Mouse (Mus musculus) forebrain, embryonic 16.5 days (tissue): ENCODE data around the gene Cplx1. TPM values are rescaled to one million over a fixed set of nuclear protein-coding genes. Genes with fewer than 3 reads are reported as not detected.
"Not testable (repeated sequence)": the region's sequence is repeated elsewhere in the genome, so short reads cannot be mapped to it uniquely, and the experiment has no call there.

ENCODE experiments used
- ATAC-seq: fragments of 200-750 bp; cut with Nextera tagmentation; 2 replicates; pipeline ENCODE4 v1.8.0; 2017; ENCODE audit warnings: mild to moderate bottlenecking, moderate library complexity
- H3K27ac ChIP-seq: fragments of 300-500 bp; sonication (generic); 2 replicates; pipeline ENCODE4 v1.5.1; 2014; ENCODE audit warnings: low read length, control low read depth
- H3K27me3 ChIP-seq: fragments of 300-500 bp; sonication (generic); replicated peaks from 2 replicates; pipeline ENCODE4 v1.6.1; 2014; ENCODE audit warnings: low read length; ENCODE audit not compliant: control insufficient read depth, insufficient read depth
- H3K36me3 ChIP-seq: fragments of 300-500 bp; sonication (generic); 2 replicates; pipeline ENCODE4 v1.6.1; 2014; ENCODE audit not compliant: control insufficient read depth, insufficient read depth
- H3K4me1 ChIP-seq: fragments of 300-500 bp; sonication (generic); replicated peaks from 2 replicates; pipeline ENCODE4 v1.6.1; 2014; ENCODE audit warnings: low read length; ENCODE audit not compliant: control insufficient read depth, insufficient read depth
- H3K4me2 ChIP-seq: fragments of 300-500 bp; sonication (generic); 2 replicates; pipeline ENCODE4 v1.6.1; 2014; ENCODE audit warnings: mild to moderate bottlenecking, low read length, control low read depth
- H3K4me3 ChIP-seq: fragments of 300-500 bp; sonication (generic); replicated peaks from 2 replicates; pipeline ENCODE4 v1.5.1; 2014; ENCODE audit warnings: mild to moderate bottlenecking, low read length, control low read depth
- H3K9ac ChIP-seq: fragments of 300-500 bp; sonication (generic); replicated peaks from 2 replicates; pipeline ENCODE4 v1.6.1; 2014; ENCODE audit warnings: low read depth, low read length, control low read depth
- H3K9me3 ChIP-seq: fragments of 300-500 bp; sonication (generic); 2 replicates; pipeline ENCODE4 v1.6.1; 2016; ENCODE audit warnings: low read length; ENCODE audit not compliant: control insufficient read depth
- WGBS: fragments of 180-500 bp; shearing (Covaris S2); extraction: QIAGEN DNeasy Blood & Tissue Kit; methylation state at CpG from one replicate; pipeline ENCODE4 v1.1.7; 2014; 5-methylcytosine and 5-hydroxymethylcytosine counted together
- polyA plus RNA-seq: library from polyadenylated mRNA; unstranded; fragments of >200 nt; fragmentation: Nextera tagmentation; extraction: Ambion mirVana; gene quantifications from 2 replicates; pipeline ENCODE4 v1.2.1, GENCODE M21; 2015

Cplx1 gene
- polyA plus RNA-seq, 1 experiment from 2014 or later, result 108 TPM

- no peaks in the 10 kb centered on the region for H3K4me1 ChIP-seq
- ATAC-seq, result no peak
- H3K9ac ChIP-seq, result no peak overlapping the region
- H3K9me3 ChIP-seq, result no peaks in the 10 kb centered on the region
- H3K4me2 ChIP-seq, result no peak overlapping the region
- WGBS, result 56% methylated on average over 2 of the region's 2 CpGs
- H3K27ac ChIP-seq, result no peak overlapping the region
- H3K27me3 ChIP-seq, result no peaks in the 10 kb centered on the region
- no peak overlapping the region for H3K4me3 ChIP-seq
- peaks cover 2% of the 10 kb centered on the region; the same call in 1 of the 2 replicates for H3K36me3 ChIP-seq
These were observed 28.8 kb downstream of the Cplx1 start for GRCm38 (mm10) chr5:108521016-108521415.

- no peaks in the 10 kb centered on the region for H3K9me3 ChIP-seq
- ATAC-seq, result no peak
- no peak overlapping the region for H3K27ac ChIP-seq
- no peak overlapping the region for H3K9ac ChIP-seq
- no peaks in the 10 kb centered on the region for H3K4me1 ChIP-seq
- H3K4me2 ChIP-seq, result no peak overlapping the region
- H3K4me3 ChIP-seq, result no peak overlapping the region
- 90% methylated on average over 7 of the region's 7 CpGs for WGBS
- H3K36me3 ChIP-seq, result peaks cover 2% of the 10 kb centered on the region; the same call in 1 of the 2 replicates
- no peaks in the 10 kb centered on the region for H3K27me3 ChIP-seq
These were observed 29.7 kb downstream of the Cplx1 start for GRCm38 (mm10) chr5:108520153-108520552.

GRCm38 (mm10) chr5:108518951-108519350, 30.9 kb downstream of the Cplx1 start:
- H3K4me2 ChIP-seq, result no peak overlapping the region
- ATAC-seq, result no peak
- no peak overlapping the region for H3K9ac ChIP-seq
- H3K36me3 ChIP-seq, result no peaks in the 10 kb centered on the region; the same call in 1 of the 2 replicates
- no peaks in the 10 kb centered on the region for H3K9me3 ChIP-seq
- H3K4me3 ChIP-seq, result no peak overlapping the region
- no peaks in the 10 kb centered on the region for H3K4me1 ChIP-seq
- WGBS, result 74% methylated on average over 5 of the region's 5 CpGs
- H3K27ac ChIP-seq, result no peak overlapping the region
- no peaks in the 10 kb centered on the region for H3K27me3 ChIP-seq

DNA sequence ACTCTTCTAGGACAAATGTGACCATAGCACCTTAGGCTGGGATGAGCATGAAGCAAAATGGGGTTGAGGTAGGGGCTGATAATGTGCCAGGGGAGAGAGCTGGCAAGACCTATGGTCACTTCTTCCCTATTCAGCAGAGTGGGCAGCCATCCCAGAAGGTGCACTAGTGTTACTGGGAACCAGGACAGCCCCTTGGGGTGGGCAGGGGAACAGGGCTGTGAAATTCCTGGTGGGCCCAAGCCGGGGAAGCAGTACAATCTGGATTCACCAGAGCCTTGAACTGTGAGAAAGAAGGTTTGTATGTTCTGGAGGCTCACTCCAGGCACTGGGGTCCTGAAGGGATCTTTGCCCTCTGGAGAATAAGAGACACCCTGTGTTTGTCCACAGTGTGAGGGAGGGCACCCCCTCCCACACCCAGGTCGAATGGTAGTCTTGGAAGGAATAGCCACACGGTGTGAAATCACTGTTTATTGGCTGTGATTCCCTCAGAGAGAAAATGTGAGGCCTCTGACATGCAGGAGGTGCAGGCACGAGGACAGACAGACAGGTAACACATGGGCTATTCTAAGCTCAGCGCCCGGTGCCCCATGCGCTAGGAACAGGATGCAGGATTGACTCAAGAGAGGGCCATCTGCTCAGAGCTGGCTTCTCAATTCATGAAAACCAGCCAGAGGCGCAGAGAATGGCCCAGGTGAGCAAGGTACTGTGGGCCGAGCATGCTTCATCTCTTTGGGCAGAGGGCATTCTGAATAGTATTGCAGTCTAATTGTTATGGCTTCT, 31.5 kb downstream of the Cplx1 start:
- Histone ChIP-seq H3K4me1 (no peaks in the 10 kb centered on the region), H3K36me3 (no peaks in the 10 kb centered on the region; the same call in 1 of the 2 replicates), H3K9ac (no peak overlapping the region), H3K4me3 (no peak overlapping the region), H3K27me3 (no peaks in the 10 kb centered on the region), H3K27ac (no peak overlapping the region), H3K4me2 (no peak overlapping the region), H3K9me3 (no peaks in the 10 kb centered on the region)
- no peak for ATAC-seq
- WGBS, result 87% methylated on average over 9 of the region's 9 CpGs

DNA sequence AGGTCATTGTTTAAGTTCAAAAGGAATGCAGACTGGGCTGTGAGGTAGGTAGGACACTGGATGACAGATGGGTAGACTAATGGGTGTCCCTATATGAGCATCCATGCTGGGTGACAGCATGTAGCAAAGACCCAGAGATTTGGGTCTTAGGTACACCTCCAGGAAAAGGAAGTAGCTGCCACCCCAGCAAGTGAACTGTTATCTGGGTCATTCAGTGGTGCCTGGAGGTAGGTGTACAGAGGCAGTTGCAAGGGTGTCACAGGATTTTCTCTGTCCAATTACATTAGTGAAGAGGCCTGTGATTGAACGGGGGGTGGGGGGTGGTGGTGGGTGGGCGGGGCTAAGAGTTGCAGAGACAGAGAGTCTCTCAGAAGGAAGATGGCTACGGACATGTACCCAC, 33.2 kb downstream of the Cplx1 start:
- Histone ChIP-seq H3K9me3 (no peaks in the 10 kb centered on the region), H3K4me2 (no peak overlapping the region), H3K27me3 (no peaks in the 10 kb centered on the region), H3K9ac (no peak overlapping the region), H3K27ac (no peak overlapping the region), H3K4me3 (no peak overlapping the region), H3K4me1 (no peaks in the 10 kb centered on the region), H3K36me3 (no peaks in the 10 kb centered on the region; the same call in 1 of the 2 replicates)
- WGBS, result 90% methylated on average over 3 of the region's 3 CpGs
- no peak for ATAC-seq

DNA sequence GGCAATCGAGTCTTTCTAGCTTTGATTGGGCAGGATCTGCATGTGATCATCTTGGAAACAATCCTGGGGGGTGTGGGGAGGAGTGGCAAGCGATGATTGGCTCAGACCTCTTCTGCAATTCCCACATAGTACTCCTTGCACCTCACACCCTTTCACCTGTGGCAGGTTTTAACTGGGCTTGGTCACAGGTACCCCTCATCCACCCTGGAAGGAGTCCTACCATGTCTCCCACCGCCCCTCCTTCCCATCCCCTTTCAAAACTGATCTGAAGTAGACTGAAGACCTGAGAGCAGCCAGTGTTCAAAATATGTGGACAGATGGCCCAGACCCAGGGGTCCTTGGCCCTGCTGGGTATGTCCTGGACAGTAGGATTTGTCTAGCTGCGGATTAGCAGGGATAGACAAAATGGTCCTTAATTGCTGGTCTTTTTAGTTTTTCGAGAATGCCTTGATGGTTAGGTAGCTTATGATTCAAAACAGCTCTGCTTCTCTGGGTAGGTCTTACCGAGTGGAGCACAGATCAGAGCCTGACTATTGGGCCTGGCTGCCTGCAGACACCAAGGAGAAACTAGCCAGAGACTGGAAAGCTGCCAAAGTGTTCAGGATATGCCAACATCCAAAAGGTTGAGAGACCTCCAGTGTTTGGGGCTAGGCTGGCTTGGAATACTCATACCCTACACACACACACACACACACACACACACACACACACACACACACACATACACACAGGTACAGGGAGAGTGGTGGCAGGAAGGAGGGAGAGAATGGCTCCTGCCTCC, 34.1 kb downstream of the Cplx1 start:
- Histone ChIP-seq H3K36me3 (no peaks in the 10 kb centered on the region; the same call in 1 of the 2 replicates), H3K9me3 (no peaks in the 10 kb centered on the region), H3K4me1 (no peaks in the 10 kb centered on the region), H3K4me2 (no peak overlapping the region), H3K9ac (no peak overlapping the region), H3K27ac (no peak overlapping the region), H3K4me3 (no peak overlapping the region), H3K27me3 (no peaks in the 10 kb centered on the region)
- WGBS, result 68% methylated on average over 6 of the region's 6 CpGs
- ATAC-seq, result no peak

GRCm38 (mm10) chr5:108502286-108502685, 47.5 kb downstream of the Cplx1 start:
- no peaks in the 10 kb centered on the region for H3K27me3 ChIP-seq
- no peak overlapping the region for H3K9ac ChIP-seq
- WGBS, result 94% methylated on average over 18 of the region's 18 CpGs
- no peak overlapping the region for H3K4me2 ChIP-seq
- H3K9me3 ChIP-seq, result no peaks in the 10 kb centered on the region
- H3K4me1 ChIP-seq, result no peaks in the 10 kb centered on the region
- peaks cover 49% of the 10 kb centered on the region for H3K36me3 ChIP-seq
- no peak overlapping the region for H3K4me3 ChIP-seq
- H3K27ac ChIP-seq, result no peak overlapping the region
- no peak for ATAC-seq

- no peaks in the 10 kb centered on the region for H3K4me1 ChIP-seq
- no peak overlapping the region for H3K4me3 ChIP-seq
- no peak overlapping the region for H3K4me2 ChIP-seq
- ATAC-seq, result no peak
- H3K9me3 ChIP-seq, result no peaks in the 10 kb centered on the region
- no peaks in the 10 kb centered on the region for H3K27me3 ChIP-seq
- no peak overlapping the region for H3K9ac ChIP-seq
- H3K27ac ChIP-seq, result no peak overlapping the region
- WGBS, result 89% methylated on average over 1 of the region's 1 CpGs
- H3K36me3 ChIP-seq, result peaks cover 53% of the 10 kb centered on the region
These were observed 48.3 kb downstream of the Cplx1 start for GRCm38 (mm10) chr5:108501573-108501972.

DNA sequence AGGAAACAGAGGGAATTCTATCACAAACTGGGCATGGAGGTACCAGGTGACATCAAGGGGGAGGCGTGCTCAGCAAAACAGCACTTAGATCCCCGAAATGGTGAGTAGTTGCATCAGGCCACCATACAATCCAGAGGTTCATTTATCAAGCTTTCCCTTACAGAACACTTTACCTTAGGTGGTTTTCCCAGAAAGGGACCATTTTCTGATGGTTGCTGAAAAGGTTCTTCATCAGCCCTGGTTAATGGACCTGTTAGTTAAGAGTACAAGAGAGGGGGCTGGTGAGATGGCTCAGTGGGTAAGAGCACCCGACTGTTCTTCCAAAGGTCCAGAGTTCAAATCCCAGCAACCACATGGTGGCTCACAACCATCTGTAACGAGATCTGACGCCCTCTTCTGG, 63.7 kb downstream of the Cplx1 start:
- not testable (repeated sequence) for H3K9ac ChIP-seq, H3K4me2 ChIP-seq, H3K4me3 ChIP-seq, ATAC-seq, H3K27ac ChIP-seq, H3K27me3 ChIP-seq, H3K9me3 ChIP-seq, H3K4me1 ChIP-seq
- peaks cover 36% of the 10 kb centered on the region for H3K36me3 ChIP-seq
- WGBS, result 94% methylated on average over 3 of the region's 5 CpGs
